Mouse (Mus musculus) forebrain, embryonic 13.5 days (tissue): ENCODE data around the gene Cyp27b1. TPM values are rescaled to one million over a fixed set of nuclear protein-coding genes. Genes with fewer than 3 reads are reported as not detected.

Source experiments
- ATAC-seq: fragments of 200-750 bp; cut with Nextera tagmentation; 2 replicates; pipeline ENCODE4 v1.8.0; 2017
- H3K27ac ChIP-seq: fragments of 300-500 bp; sonication (generic); 2 replicates; pipeline ENCODE4 v1.5.1; 2015; ENCODE audit warnings: inconsistent platforms, mild to moderate bottlenecking, moderate library complexity
- H3K27me3 ChIP-seq: fragments of 300-500 bp; sonication (generic); 2 replicates; pipeline ENCODE4 v1.6.1; 2015; ENCODE audit warnings: mild to moderate bottlenecking, inconsistent platforms
- H3K36me3 ChIP-seq: fragments of 300-500 bp; sonication (generic); 2 replicates; pipeline ENCODE4 v1.6.1; 2015; ENCODE audit warnings: mild to moderate bottlenecking, inconsistent platforms; ENCODE audit not compliant: poor library complexity, severe bottlenecking
- H3K4me1 ChIP-seq: fragments of 300-500 bp; sonication (generic); 2 replicates; pipeline ENCODE4 v1.6.1; 2015; ENCODE audit warnings: inconsistent platforms
- H3K4me2 ChIP-seq: fragments of 300-500 bp; sonication (generic); 2 replicates; pipeline ENCODE4 v1.6.1; 2015; ENCODE audit warnings: inconsistent platforms, mild to moderate bottlenecking, moderate library complexity
- H3K4me3 ChIP-seq: fragments of 300-500 bp; sonication (generic); 2 replicates; pipeline ENCODE4 v1.5.1; 2015; ENCODE audit warnings: mild to moderate bottlenecking, inconsistent platforms
- H3K9ac ChIP-seq: fragments of 300-500 bp; sonication (generic); 2 replicates; pipeline ENCODE4 v1.6.1; 2015; ENCODE audit warnings: mild to moderate bottlenecking, inconsistent platforms
- H3K9me3 ChIP-seq: fragments of 300-500 bp; sonication (generic); replicated peaks from 2 replicates; pipeline ENCODE4 v1.6.1; 2016; ENCODE audit warnings: inconsistent platforms
- WGBS: fragments of 180-500 bp; shearing (Covaris S2); methylation state at CpG from one replicate; pipeline ENCODE4 v1.1.7; 2015; 5-methylcytosine and 5-hydroxymethylcytosine counted together
- polyA plus RNA-seq: library from polyadenylated mRNA; unstranded; fragments of >200 nt; fragmentation: Nextera tagmentation; extraction: Ambion mirVana; gene quantifications from 2 replicates; pipeline ENCODE4 v1.2.1, GENCODE M21; 2015

The Cyp27b1 gene
- polyA plus RNA-seq, 1 experiment from 2014 or later = 0.06 TPM

DNA sequence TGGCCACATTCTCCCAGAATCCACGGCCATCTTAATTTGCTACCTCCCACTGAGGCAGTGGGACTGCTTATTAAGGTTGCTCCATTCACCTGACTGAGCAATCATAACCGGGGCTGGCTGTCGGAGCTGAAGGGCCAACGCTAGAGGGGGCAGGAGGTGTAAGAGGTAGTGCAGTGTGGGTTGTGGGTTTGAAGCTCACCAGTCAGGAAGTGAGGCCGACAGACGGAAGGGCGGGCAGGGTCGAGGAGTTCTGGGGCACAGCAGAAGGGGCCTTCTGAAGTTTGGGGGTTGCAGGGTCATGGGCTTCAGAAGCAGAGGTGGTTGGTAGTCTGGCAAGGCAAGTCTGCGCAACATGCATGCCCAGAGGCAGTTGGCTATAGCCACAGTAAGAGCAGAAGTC, 27.0 kb downstream of the Cyp27b1 start, which contains the start of gene Agap2:
TSS of gene Agap2 (plus strand) at position 205 of the 400 bp plus-strand sequence.
- peaks cover 27% of the 10 kb centered on the region for H3K4me1 ChIP-seq
- no peaks in the 10 kb centered on the region for H3K36me3 ChIP-seq
- H3K27me3 ChIP-seq = peaks cover 19% of the 10 kb centered on the region
- WGBS = 70% methylated on average over 9 of the region's 9 CpGs
- no peak for ATAC-seq
- H3K9ac ChIP-seq = no peak within 1 kb of the TSS
- no peak within 1 kb of the TSS for H3K4me2 ChIP-seq
- H3K4me3 ChIP-seq = no peak within 1 kb of the TSS
- no peaks in the 10 kb centered on the region for H3K9me3 ChIP-seq
- H3K27ac ChIP-seq = no peak within 1 kb of the TSS

DNA sequence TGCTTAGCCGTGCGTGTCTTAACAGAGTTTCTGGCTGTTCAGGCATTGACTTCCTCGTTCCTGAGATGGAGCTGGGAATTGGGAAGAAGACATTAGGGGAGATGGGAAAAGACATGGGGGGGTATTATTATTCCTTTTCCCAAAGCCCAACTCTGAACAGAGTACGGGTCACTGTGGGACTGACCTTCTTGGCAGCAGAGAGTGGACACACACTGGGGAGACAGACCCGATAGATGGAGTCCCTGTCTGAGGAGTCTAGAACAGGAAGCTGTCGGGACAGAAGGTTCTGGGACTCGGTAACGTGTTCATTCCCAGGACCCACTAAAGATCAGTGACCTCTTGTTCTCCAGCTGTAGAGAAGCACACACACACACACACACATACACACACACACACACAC, 27.6 kb downstream of the Cyp27b1 start:
- no peak overlapping the region for H3K9ac ChIP-seq
- no peaks in the 10 kb centered on the region for H3K36me3 ChIP-seq
- no peak overlapping the region for H3K27ac ChIP-seq
- peaks cover 32% of the 10 kb centered on the region for H3K4me1 ChIP-seq
- no peak for ATAC-seq
- no peak overlapping the region for H3K4me3 ChIP-seq
- H3K27me3 ChIP-seq = peaks cover 25% of the 10 kb centered on the region
- 77% methylated on average over 8 of the region's 8 CpGs for WGBS
- no peaks in the 10 kb centered on the region for H3K9me3 ChIP-seq
- H3K4me2 ChIP-seq = no peak overlapping the region

DNA sequence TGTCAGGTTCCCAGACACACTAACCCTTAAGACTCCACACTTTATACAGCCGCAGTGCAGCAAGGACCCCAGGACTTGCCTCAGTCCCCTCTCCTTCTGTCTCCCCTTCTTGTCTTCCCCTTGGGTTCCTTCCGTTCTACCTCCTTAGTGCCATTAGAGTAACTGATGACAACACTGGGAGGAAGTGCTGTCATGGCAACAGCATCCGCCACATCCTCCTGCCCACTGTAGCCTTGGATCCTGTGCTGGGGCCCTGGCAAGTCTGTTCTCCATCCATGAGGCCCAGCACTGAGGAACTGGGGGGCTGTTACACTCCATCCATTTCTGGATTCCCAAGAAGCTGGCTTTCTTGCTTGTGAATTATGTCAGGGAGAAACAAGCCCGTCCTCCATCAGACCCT, 28.0 kb downstream of the Cyp27b1 start:
- Histone ChIP-seq H3K27me3 (peaks cover 29% of the 10 kb centered on the region), H3K4me3 (no peak overlapping the region), H3K27ac (no peak overlapping the region), H3K4me2 (no peak overlapping the region), H3K9ac (no peak overlapping the region), H3K9me3 (no peaks in the 10 kb centered on the region), H3K36me3 (no peaks in the 10 kb centered on the region), H3K4me1 (peaks cover 32% of the 10 kb centered on the region)
- WGBS = 55% methylated on average over 4 of the region's 4 CpGs
- no peak for ATAC-seq

DNA sequence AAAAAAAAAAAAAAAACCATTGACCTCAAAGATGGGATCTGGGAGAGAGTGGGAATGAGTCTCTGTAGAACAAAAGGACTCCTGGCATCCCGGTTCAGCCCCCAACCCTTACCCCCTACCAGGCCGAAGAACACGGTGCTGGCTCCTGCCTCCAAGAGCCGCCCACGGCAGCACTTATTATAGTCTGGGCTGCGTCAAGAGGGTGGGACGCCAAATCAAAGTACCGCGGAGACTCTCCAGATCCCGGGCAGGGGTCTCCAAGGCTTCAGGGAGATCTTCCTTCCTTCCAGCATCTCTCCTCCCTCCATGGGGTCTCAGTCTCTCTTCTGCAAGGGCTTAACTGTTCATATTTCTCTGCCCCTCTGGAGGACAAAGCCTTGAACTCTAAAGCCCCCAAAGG, 29.5 kb downstream of the Cyp27b1 start:
- Histone ChIP-seq H3K4me1 (peaks cover 42% of the 10 kb centered on the region), H3K27ac (peak overlapping the region; percentile 59), H3K36me3 (no peaks in the 10 kb centered on the region), H3K9me3 (no peaks in the 10 kb centered on the region), H3K4me3 (peak overlapping the region; percentile 67), H3K4me2 (peak overlapping the region; percentile 99), H3K9ac (peak overlapping the region; percentile 55), H3K27me3 (peaks cover 43% of the 10 kb centered on the region)
- WGBS = 2% methylated on average over 10 of the region's 10 CpGs
- no peak for ATAC-seq

DNA sequence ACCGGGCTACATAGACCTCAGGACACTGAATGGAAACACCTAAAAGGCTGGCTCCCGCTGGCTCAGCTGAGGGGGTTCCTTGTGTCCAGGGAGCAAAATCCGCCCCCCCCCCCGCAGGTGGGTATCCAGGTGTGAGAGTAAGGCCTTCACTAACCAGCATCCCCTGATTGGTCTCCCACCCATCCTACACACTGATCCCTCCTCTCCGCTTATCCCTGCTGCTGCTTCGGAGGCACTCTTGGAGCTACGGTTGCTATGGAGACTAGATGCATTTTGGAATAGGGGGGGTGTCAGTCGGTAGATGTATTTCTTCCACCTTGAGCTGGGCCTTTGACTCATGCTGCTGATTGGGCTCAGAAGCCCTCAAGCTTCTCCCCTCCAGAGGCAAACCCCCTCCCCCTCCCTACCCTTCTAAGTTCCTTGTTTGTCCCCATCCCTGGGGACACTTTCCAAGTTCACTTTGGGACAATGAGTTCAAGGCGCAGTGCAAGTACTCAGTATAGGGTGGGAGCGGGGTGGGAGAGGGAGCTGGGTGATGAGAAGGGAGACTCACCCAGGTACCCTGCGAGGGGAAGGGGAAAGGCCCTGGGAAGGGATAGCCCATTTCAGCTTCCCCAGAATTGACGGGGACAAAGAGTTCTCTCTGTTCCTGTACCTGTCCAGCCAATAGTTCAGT, 30.1 kb downstream of the Cyp27b1 start:
- Histone ChIP-seq H3K9ac (peak overlapping the region; percentile 81), H3K27me3 (peaks cover 49% of the 10 kb centered on the region), H3K27ac (peak overlapping the region; percentile 78), H3K4me3 (peak overlapping the region; percentile 67), H3K9me3 (no peaks in the 10 kb centered on the region), H3K4me2 (peak overlapping the region; percentile 99), H3K4me1 (peaks cover 46% of the 10 kb centered on the region), H3K36me3 (no peaks in the 10 kb centered on the region)
- peak; percentile 54 for ATAC-seq
- WGBS = under 1% methylated on average over 12 of the region's 12 CpGs

DNA sequence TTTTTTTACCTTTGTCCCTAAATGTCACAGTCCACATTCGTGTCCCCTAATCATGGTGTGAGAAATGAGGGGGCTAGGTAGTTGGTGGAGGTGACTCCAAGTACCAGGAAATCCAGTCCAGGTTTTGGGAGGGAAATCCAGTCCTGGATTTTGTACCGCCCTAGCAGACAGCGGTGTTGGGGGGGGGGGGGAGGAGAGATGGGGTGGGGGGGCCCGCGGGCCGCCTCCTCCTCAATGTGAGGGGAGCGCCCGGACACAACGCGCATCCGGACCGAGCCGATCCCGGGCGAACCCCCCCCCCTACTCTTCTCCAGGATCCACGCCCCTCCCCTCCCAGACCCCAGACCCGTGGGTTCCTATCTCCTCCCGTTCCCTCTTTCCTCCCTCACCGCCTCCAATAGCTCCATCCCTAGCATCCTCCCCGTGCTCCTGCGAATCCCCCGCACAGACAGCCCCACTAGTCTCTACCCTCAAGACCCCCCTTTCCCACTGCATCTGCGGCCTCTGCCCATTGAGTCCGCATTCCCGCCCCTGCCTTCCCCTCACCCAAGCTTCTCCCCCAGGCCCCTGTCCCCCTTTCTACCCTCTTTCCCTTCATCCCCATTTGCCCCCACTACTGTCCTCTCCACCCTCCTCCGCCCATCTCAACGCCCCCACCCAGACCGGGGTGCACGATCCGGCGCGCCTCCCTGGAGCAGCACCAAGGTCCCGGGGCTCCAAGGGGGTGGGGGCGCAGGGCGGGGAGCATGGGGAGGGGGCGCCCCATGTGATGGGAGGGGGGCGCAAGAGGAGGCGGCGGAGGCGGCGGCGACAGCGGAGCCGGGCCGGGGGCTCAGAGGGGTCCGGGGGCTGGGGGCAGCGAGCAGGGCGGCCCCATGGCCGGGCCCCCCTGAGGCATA, 30.9 kb downstream of the Cyp27b1 start:
- H3K9ac ChIP-seq = peak overlapping the region; percentile 81
- peak overlapping the region; percentile 67 for H3K4me3 ChIP-seq
- H3K4me2 ChIP-seq = peak overlapping the region; percentile 99
- peaks cover 54% of the 10 kb centered on the region for H3K27me3 ChIP-seq
- H3K4me1 ChIP-seq = peaks cover 46% of the 10 kb centered on the region
- no peaks in the 10 kb centered on the region for H3K36me3 ChIP-seq
- peak; percentile 73 for ATAC-seq
- peak overlapping the region; percentile 78 for H3K27ac ChIP-seq
- whole genome bisulfite sequencing = under 1% methylated on average over 38 of the region's 49 CpGs
- no peaks in the 10 kb centered on the region for H3K9me3 ChIP-seq

DNA sequence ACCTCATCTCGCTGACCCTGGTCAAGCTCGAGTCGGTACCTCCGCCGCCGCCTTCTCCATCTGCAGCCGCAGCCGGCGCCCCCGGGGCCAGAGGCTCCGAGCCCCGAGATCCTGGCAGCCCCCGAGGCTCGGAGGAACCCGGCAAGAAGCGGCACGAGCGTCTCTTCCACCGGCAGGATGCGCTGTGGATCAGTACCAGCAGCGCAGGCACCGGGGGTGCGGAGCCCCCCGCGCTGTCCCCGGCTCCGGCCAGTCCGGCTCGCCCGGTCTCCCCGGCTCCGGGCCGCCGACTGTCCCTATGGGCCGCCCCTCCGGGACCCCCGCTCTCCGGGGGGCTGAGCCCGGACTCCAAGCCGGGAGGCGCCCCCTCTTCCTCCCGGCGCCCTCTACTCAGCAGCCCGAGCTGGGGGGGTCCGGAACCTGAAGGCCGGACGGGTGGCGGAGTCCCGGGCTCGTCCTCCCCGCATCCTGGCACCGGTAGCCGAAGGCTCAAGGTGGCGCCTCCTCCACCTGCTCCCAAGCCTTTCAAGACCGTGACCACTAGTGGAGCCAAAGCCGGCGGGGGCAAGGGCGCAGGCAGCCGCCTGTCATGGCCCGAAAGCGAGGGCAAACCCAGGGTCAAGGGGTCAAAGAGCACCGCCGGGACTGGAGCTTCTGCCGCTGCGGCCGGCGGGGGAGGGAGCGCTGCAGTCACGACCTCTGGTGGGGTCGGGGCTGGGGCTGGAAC, 31.8 kb downstream of the Cyp27b1 start:
- Histone ChIP-seq H3K9ac (peak overlapping the region; percentile 81), H3K27me3 (peaks cover 58% of the 10 kb centered on the region), H3K36me3 (peaks cover 4% of the 10 kb centered on the region; the same call in 1 of the 2 replicates), H3K4me1 (peaks cover 46% of the 10 kb centered on the region), H3K27ac (no peak overlapping the region; the same call in 1 of the 2 replicates), H3K9me3 (no peaks in the 10 kb centered on the region), H3K4me2 (peak overlapping the region; percentile 99), H3K4me3 (peak overlapping the region; percentile 67)
- ATAC-seq = 0 out of 2 replicates have a peak, but pooled peaks have one; percentile 0
- WGBS = 2% methylated on average over 69 of the region's 70 CpGs

DNA sequence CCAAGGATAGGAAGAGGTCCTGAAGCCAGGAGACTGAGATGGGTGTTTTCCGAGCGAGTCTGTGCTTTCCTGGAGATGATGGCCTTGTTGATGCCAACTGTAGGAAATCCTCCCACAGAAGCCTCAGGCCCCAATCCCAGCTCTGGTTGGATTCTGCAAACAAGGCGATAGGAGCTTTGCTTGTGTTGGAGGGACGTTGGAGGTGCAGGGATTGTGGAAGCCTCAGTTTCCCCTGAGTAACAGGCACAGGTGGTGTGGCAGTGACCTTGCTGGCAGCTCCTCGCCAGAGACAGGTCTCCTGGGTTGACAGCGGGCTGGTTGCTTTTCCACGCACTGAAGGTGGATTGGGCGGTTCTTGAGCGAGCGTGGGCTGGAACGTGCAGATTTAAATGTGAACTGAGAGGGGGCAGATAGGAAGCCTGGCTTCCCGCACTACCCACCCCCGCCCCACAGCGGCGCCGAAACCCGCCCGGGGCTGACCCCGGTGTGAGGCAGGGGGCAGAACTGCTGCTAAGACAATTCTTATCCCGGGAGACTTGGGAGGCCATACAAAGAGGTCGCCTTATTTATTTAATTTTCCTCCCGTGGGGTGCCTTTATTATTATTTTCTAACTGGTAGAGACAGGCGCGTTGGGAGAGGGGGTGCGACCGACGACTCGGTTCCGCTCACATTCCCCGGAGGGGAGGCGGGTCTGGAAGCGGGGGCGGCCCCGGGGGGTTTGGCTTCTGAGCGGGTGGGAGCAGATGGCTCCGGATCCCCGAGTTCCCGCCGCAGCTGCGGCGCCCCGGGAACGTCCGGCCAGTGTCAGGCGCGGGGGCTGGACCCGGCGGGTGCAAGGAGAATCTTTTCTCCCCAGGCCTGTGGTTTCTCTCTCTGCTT, 33.1 kb downstream of the Cyp27b1 start:
- Histone ChIP-seq H3K36me3 (peaks cover 6% of the 10 kb centered on the region; the same call in 1 of the 2 replicates), H3K9me3 (no peaks in the 10 kb centered on the region), H3K27me3 (peaks cover 62% of the 10 kb centered on the region), H3K4me3 (peak overlapping the region; percentile 67), H3K27ac (no peak overlapping the region), H3K4me2 (peak overlapping the region; percentile 99), H3K9ac (peak overlapping the region; percentile 81), H3K4me1 (peaks cover 46% of the 10 kb centered on the region)
- no peak for ATAC-seq
- WGBS = 4% methylated on average over 48 of the region's 48 CpGs

DNA sequence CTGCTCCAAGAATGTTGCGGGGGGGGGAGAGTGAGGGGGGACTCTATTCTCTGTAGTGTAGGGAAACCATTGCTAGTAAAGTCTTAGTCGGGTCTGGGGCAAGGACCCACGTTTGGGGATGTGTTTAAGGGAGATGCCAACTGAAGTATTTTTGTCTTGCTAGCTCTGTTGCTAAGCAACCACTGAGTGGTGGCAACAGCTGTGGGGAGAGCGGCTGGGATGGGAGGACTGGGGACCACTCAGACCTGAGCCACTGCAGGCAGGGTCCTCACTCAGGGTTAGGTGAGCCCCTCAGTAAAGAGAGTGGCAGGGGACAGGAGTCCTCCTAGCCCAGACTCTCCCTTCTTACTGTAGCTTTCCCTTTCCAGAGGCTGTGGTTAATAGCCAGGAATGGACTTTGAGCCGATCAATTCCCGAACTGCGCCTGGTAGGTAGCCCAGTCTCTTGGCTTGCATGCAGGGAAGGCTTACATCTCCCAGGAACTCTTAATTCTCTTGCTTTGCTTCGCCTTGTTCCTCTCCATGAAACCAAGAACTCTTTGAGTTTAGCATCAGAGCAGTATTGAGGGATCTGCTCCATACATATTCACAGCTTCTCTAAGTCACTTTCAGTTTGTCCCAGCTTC, 34.1 kb downstream of the Cyp27b1 start:
- H3K4me2 ChIP-seq = peak overlapping the region; percentile 99
- H3K4me3 ChIP-seq = peak overlapping the region; percentile 67
- ATAC-seq = peak; percentile 16; the same call in 1 of the 2 replicates
- H3K27me3 ChIP-seq = peaks cover 61% of the 10 kb centered on the region
- peaks cover 46% of the 10 kb centered on the region for H3K4me1 ChIP-seq
- H3K36me3 ChIP-seq = peaks cover 10% of the 10 kb centered on the region; the same call in 1 of the 2 replicates
- WGBS = 30% methylated on average over 8 of the region's 8 CpGs
- H3K9me3 ChIP-seq = no peaks in the 10 kb centered on the region
- H3K9ac ChIP-seq = peak overlapping the region; percentile 81
- no peak overlapping the region for H3K27ac ChIP-seq

DNA sequence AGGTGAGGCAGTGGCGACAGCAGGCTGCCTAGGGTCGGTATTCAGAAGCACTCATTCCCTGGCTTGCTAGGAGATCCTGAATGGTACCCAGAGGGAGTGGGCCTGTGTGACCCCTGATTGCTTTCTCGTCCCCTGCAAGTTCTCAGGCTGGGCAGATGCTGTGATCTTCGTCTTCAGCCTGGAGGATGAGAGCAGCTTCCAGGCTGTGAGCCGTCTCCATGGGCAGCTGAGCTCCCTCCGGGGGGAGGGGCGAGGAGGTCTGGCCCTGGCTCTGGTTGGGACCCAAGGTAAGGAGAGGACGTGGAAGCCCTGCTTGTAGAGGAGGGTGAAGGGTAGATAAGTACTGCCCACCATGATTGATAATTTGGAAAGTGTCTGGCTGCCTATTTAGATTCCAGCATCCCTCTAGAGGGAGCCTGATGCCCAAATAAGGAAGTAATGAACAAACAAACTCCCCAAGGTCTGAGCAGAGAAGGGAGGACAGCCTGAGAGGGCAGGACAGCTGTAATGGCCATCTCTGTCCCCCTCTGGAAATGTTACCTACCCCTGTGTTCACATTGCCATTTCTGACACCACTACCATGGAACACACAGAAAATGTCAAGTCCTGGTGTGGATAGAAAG, 35.4 kb downstream of the Cyp27b1 start:
- WGBS = 33% methylated on average over 8 of the region's 8 CpGs

More for the DNA sequence above, 35.4 kb downstream of the Cyp27b1 start:
- H3K9me3 ChIP-seq = no peaks in the 10 kb centered on the region
- no peak for ATAC-seq
- no peak overlapping the region for H3K4me2 ChIP-seq
- H3K4me1 ChIP-seq = peaks cover 36% of the 10 kb centered on the region
- H3K9ac ChIP-seq = no peak overlapping the region
- no peak overlapping the region for H3K4me3 ChIP-seq
- peaks cover 64% of the 10 kb centered on the region for H3K27me3 ChIP-seq
- peaks cover 18% of the 10 kb centered on the region for H3K36me3 ChIP-seq
- H3K27ac ChIP-seq = no peak overlapping the region
